Mouse (Mus musculus) forebrain, postnatal 0 days (tissue): ENCODE results near the gene Zfp81. TPM values are rescaled to one million over a fixed set of nuclear protein-coding genes. Genes with fewer than 3 reads are reported as not detected.

Source experiments
- polyA plus RNA-seq: library from polyadenylated mRNA; unstranded; fragments of >200 nt; fragmentation: Nextera tagmentation; extraction: Ambion mirVana; gene quantifications from 2 replicates; pipeline ENCODE4 v1.2.1, GENCODE M21; 2015
- total RNA-seq: library from RNA; depleted of rRNA; stranded (reverse); fragments of >200 nt; gene quantifications from 2 replicates; pipeline ENCODE4 v1.2.3, GENCODE M21; 2014; rRNA removed

Zfp81 gene
- total and polyA plus RNA-seq, 2 experiments from 2014 or later: 21.5 to 38.2 TPM

Other genes starting within 250 kb of the Zfp81 start
- 0.15 and 0.90 TPM in 2 replicates for gene Morc2b, start 219.2 kb downstream of the Zfp81 start, total RNA-seq
- 0.07 and 0.20 TPM in 2 replicates for gene Morc2b, start 219.2 kb downstream of the Zfp81 start, polyA plus RNA-seq
- not detected in 2 replicates for gene Olfr55, start 190.4 kb downstream of the Zfp81 start, total RNA-seq
- gene Olfr55, start 190.4 kb downstream of the Zfp81 start, polyA plus RNA-seq: not detected in 2 replicates
- not detected in 2 replicates for gene Olfr239, start 167.6 kb downstream of the Zfp81 start, total RNA-seq
- gene Olfr239, start 167.6 kb downstream of the Zfp81 start, polyA plus RNA-seq: not detected in 2 replicates
- gene Olfr1564, start 137.2 kb downstream of the Zfp81 start, total RNA-seq: 0.23 TPM in 1 of 2 replicates, not detected in the other
- gene Olfr1564, start 137.2 kb downstream of the Zfp81 start, polyA plus RNA-seq: not detected in 2 replicates
- 29.3 and 29.6 TPM in 2 replicates for gene Zfp955a, start 103.7 kb downstream of the Zfp81 start, total RNA-seq
- gene Zfp955a, start 103.7 kb downstream of the Zfp81 start, polyA plus RNA-seq: 18.5 and 19.7 TPM in 2 replicates
- gene Olfr63, start 94.2 kb downstream of the Zfp81 start, total RNA-seq: not detected in 2 replicates
- gene Olfr63, start 94.2 kb downstream of the Zfp81 start, polyA plus RNA-seq: 0.01 and 0.02 TPM in 2 replicates
- gene Zfp955b, start 69.3 kb downstream of the Zfp81 start, total RNA-seq: 25.3 and 33.4 TPM in 2 replicates
- gene Zfp955b, start 69.3 kb downstream of the Zfp81 start, polyA plus RNA-seq: 12.7 and 14.0 TPM in 2 replicates
- 12.3 and 15.5 TPM in 2 replicates for gene Zfp101, start 35.8 kb upstream of the Zfp81 start, total RNA-seq
- gene Zfp101, start 35.8 kb upstream of the Zfp81 start, polyA plus RNA-seq: 8.6 and 10.2 TPM in 2 replicates
- gene Actl9, start 74.0 kb upstream of the Zfp81 start, total RNA-seq: not detected in 2 replicates
- not detected in 2 replicates for gene Actl9, start 74.0 kb upstream of the Zfp81 start, polyA plus RNA-seq
- 53.2 and 56.6 TPM in 2 replicates for gene Adamts10, start 165.3 kb upstream of the Zfp81 start, total RNA-seq
- gene Adamts10, start 165.3 kb upstream of the Zfp81 start, polyA plus RNA-seq: 12.3 and 20.3 TPM in 2 replicates
- 2.0 and 2.3 TPM in 2 replicates for gene Myo1f, start 196.8 kb upstream of the Zfp81 start, total RNA-seq
- gene Myo1f, start 196.8 kb upstream of the Zfp81 start, polyA plus RNA-seq: 0.87 and 1.5 TPM in 2 replicates